Mouse (Mus musculus): ENCODE measurements at regions not wholly inside any gene's neighbourhood (a gene's known extent, or its start where the extent isn't known, plus 50 kb on each side); places are given as distances from the start of the nearest gene placed in this dataset.
A peak's percentile ranks its signal among the peaks of the same experiment; 100 is the strongest.

- no peak for DNase-seq
Measured at GRCm38 (mm10) chr1:48866926-48867325, 1974.3 kb upstream of the Slc39a10 start.

- DNase-seq: no peak
Measured at GRCm38 (mm10) chr1:48881373-48881772, 1988.7 kb upstream of the Slc39a10 start.

GRCm38 (mm10) chr1:48893571-48893970 is 2000.9 kb upstream of the Slc39a10 start:
- no peak for DNase-seq

GRCm38 (mm10) chr1:48916419-48916818 is 1984.0 kb upstream of the Tmeff2 start:
- no peak for DNase-seq

- DNase-seq: no peak
Measured at GRCm38 (mm10) chr1:48943126-48943525, 1957.3 kb upstream of the Tmeff2 start.

GRCm38 (mm10) chr1:48943826-48944225 is 1956.6 kb upstream of the Tmeff2 start:
- peak in 1 of 2 experiments; percentile 9 for DNase-seq

Data from layer of hippocampus, postnatal 36 days (tissue).